Mouse (Mus musculus) gastrocnemius, postnatal 10 days (tissue): ENCODE results near the gene Glt8d2. TPM values are rescaled to one million over a fixed set of nuclear protein-coding genes. Genes with fewer than 3 reads are reported as not detected.
"Not testable (repeated sequence)": the region's sequence is repeated elsewhere in the genome, so short reads cannot be mapped to it uniquely, and the experiment has no call there.

ENCODE experiments used
- DNase-seq: peaks from one replicate; pipeline ENCODE4 v3.0.0; 2021; ENCODE audit warnings: mixed read lengths
- total RNA-seq, 2 experiments: library from RNA; stranded (reverse); gene quantifications; 2 replicates each; pipeline ENCODE4 v1.2.3; 2021

The Glt8d2 gene
- total RNA-seq, 2 experiments from 2014 or later = 6.4 to 9.1 TPM

DNA sequence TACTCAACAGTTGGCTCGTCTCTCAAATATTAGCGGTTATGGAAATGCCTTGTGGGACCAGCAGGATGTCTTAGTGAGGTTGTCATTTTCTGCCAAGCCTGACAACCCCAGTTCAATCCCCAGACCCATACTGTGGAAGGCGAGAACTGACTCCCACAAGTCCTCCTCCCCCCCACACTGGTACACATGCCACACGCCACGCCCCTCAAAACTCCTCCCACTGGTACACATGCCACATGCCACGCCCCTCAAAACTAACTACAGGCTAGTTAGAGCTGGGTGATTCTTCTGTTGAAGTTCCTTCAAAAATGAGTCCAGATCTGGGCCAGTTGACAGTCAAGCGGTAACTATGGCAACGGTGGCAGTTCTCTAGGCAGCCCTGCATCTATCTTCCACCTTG is 44.4 kb downstream of the Glt8d2 start:
- DNase-seq = no peak

DNA sequence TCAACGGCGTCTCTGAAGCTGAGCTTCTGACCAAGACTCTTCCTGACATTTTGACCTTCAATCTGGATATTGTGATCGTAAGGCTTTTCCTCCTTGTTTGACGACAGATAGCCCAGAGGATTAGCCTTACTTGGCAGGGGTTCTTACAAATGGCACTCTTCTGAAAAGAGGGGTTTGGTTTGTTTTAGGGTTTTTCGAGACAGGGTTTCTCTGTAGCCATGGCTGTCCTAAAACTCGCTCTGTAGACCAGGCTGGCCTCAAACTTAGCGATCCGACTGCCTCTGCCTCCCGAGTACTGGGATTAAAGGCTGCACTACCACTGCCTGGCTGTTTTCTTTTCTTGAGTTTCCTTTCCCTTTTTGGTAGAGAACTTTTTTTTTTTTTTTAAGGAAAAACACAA is 49.0 kb downstream of the Glt8d2 start:
- DNase-seq = no peak

- DNase-seq = no peak
Observed at GRCm38 (mm10) chr10:82639032-82639698, 51.3 kb downstream of the Glt8d2 start.

- no peak for DNase-seq
Observed at GRCm38 (mm10) chr10:82636321-82636720, 54.1 kb downstream of the Glt8d2 start.

DNA sequence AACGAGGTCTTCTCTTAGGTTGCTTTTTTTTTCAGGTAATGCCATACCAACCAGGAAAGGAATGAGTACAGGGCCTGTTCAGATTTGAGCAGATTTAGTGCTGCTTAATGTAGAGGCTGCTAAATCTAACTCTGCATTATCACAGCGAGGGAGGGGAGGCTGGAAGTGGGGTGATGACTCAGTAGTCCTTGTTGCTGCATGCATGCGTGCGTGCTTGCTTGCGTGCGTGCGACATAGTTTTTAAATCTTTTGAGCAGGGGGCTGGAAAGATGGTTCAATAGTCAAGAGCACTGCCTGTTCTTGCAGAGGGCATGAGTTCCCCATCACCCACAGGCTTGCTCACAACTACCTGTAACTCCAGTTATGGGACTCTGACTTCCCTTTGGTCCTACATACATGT is 56.1 kb downstream of the Glt8d2 start:
- no peak for DNase-seq

DNA sequence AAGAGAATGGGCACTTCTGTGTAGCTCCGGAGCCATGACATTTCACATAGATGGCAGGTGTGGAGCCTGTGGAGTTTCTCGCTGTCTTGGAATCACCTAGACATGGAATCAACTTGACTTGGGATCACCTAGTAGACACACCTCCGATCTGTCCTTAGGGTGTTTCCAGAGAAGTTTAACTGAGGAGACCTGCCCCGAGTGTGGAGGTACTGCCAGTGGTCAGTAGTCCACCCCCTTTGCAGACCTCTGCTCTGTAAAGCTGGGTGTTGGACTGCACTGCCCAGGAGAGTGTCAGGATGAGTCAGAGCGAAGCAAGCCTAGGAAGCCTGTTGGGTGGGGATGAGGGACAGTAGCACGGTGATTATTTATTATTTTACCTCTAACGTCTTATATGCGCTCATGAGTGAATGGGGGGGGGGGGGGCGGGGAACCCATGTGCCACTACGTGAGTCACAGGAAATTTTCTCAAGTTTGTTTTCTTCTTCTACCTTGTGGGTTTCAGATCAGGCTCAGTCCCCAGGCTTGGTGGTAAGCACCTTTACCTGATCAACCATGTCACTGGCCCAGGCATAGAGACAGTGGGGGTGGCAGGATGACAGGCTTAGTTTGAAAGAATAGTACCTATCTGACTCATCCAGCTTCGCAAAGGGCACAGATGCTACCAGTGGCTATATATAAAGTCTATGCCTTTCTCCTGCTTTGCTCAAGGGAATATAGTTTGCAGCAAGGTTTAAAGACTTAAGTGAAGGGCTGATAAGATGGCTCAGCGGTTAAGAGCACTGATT is 57.8 kb downstream of the Glt8d2 start:
- DNase-seq = no peak

DNA sequence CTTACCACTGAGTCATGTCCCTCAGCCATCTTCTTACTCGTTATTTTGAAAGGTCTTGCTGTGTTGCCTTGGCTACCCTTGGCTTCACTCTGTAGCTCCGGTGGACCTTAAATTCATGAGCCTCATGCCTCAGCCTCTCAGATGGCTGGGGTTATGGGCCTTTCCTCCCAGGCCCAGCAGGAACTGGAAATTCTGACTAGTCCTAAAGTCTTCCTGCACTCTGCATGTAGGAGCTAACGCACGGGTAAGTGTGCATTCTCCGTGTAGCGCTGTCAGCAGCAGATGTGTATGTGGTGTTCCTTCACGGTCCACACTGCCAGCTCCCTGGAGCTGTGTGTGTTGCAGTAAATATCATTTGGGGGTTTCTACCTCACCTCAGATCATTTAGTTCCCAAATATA is 59.3 kb downstream of the Glt8d2 start:
- DNase-seq = no peak

- DNase-seq = no peak
Observed at GRCm38 (mm10) chr10:82630497-82630896, 60.0 kb downstream of the Glt8d2 start.

GRCm38 (mm10) chr10:82629586-82630255 is 60.7 kb downstream of the Glt8d2 start, which contains the start of gene Tdg:
TSS of gene Tdg (plus strand) at chr10:82629828.
- peak; percentile 87 for DNase-seq

DNA sequence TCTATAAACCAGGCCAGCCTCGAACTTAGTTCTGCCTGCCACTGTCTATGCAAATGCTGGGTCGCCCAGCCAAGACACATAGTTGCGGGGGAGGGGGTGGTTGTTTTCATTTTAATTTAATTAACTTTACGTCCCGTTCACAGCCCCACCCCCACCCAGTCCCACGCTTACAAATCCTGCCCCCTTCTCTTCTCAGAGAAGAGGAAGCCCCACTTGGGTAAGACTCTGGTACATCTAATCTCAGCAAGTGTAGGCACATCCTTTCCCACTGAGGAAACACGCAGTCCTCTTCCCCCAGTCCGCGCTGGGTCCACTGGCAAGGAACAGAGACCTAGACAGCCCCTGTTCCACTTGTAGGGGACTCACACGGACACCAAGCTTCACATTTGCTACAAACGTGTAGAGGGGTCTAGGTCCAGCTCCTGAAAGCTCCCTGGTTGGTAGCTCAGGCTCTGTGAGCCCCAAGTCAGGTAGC is 61.3 kb downstream of the Glt8d2 start:
- no peak for DNase-seq

DNA sequence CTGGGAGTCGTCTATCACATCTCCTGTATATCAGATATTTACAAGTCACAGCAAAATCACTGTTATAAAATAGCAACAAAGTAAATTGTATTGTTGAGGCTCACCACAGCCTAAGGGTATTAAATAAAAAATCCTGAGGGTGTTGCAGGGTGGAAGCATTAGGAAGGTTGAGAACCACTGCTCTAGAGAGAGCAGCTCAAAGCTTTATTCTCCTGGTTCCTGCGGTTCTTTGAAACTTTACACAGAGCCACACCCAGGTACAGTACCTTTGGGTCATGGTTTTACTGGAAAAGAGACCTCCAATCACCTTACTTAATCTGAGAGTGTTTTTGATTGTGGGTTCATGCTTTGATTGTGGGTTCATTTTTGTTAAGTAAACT is 66.9 kb downstream of the Glt8d2 start:
- DNase-seq = not testable (repeated sequence)

DNA sequence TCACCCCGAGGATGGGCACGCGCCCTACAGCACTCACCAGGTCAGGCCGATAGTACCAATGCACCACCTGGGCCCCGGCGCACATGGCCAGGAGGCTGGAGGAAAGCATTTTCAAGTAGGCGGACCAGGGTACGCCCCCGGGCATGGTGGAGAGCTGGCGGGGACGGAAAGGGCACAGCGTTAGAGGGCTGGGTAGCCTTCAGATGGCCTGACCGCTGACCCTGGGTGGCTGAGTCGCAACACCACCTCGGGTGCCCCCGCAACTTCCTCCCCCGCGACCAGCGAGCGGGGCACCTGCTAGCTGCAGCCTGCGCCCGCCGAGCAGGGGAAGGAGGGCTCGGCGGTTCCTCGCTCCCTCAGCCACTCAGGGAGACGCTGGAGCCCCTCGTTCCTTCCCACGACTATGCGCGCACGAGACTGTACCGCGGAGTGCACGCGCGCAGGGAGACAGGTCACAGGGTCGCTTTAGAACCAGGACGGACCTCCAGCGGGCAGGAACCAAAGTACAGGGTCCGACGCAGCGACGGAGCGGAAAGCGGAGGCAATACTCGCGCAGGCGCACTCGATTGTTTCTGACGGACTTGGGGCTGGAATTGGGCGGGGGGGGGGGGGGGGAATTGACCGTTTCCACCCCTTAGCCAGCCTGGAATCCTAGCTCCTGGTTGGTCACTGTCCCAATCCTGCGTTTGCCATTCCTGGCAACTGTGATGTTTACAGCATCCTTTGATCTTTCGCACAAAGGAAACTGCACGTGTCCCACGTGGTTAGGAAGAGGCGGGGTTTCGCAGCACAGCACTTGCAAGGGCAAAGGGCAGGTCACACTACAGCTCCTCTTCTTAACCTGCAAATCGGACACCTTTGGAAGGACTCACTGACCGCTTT is 67.5 kb downstream of the Glt8d2 start, which contains the start of gene 1190007I07Rik:
Gene 1190007I07Rik, minus strand, starts transcription at position 558 of the 882 bp plus-strand sequence.
- DNase-seq = peak; percentile 95

GRCm38 (mm10) chr10:82622235-82622634 is 68.2 kb downstream of the Glt8d2 start:
- DNase-seq = no peak

Other genes with a start within 250 kb of the Glt8d2 start
- gene Gm1553, start 198.0 kb downstream of the Glt8d2 start, total RNA-seq = not detected
- gene 1190007I07Rik, start 67.4 kb downstream of the Glt8d2 start, total RNA-seq = 10 to 100 TPM; 27.0 to 28.9 TPM
- 10 to 100 TPM; 19.4 to 26.8 TPM for gene Tdg, start 60.8 kb downstream of the Glt8d2 start, total RNA-seq
- gene Hcfc2, start 5.5 kb upstream of the Glt8d2 start, total RNA-seq = 10 to 100 TPM; 23.4 to 29.2 TPM
- 10 to 100 TPM; 38.9 to 40.5 TPM for gene Nfyb, start 73.5 kb upstream of the Glt8d2 start, total RNA-seq
- gene Txnrd1, start 143.3 kb upstream of the Glt8d2 start, total RNA-seq = 10 to 100 TPM; 30.6 to 35.2 TPM
- 1 to 10 TPM in 1 of 2 experiments, under 1 TPM in 1; 0.78 to 2.3 TPM for gene Eid3, start 176.0 kb upstream of the Glt8d2 start, total RNA-seq